Mouse (Mus musculus) left cerebral cortex, postnatal 36 days (tissue): ENCODE results near the gene Ddx1. TPM values are rescaled to one million over a fixed set of nuclear protein-coding genes. Genes with fewer than 3 reads are reported as not detected.
"Not testable (repeated sequence)": the region's sequence is repeated elsewhere in the genome, so short reads cannot be mapped to it uniquely, and the experiment has no call there.

Source experiments
- DNase-seq, 2 experiments: peaks; one replicate each; pipeline ENCODE4 v3.0.0; 2021 to 2022; ENCODE audit warnings: low spot score in 2 of 2, mixed read lengths in 1 of 2
- intact Hi-C: fragments of 180-260 bp; cut with DNase I; formaldehyde crosslinking; loops from one replicate; pipeline ENCODE4 v1.15.1; 2025
- total RNA-seq, 2 experiments: library from RNA; stranded (reverse); gene quantifications; 2 replicates each; pipeline ENCODE4 v1.2.3; 2021

The Ddx1 gene
- total RNA-seq, 2 experiments from 2014 or later = 112 to 127 TPM

GRCm38 (mm10) chr12:13208983-13209451, 40.0 kb downstream of the Ddx1 start:
- intact Hi-C loops = loop anchor here (5.0 kb wide), 1 partner anchor 502 kb away; no protein-coding TSS in a partner anchor
- no peak for DNase-seq

- intact Hi-C loops = loop anchor here (5.0 kb wide), 1 partner anchor 501 kb away; no protein-coding TSS in a partner anchor
- DNase-seq = no peak
Observed at GRCm38 (mm10) chr12:13208517-13208916, 40.5 kb downstream of the Ddx1 start.

- no peak for DNase-seq
- intact Hi-C loops = loop anchor here (5.0 kb wide), 1 partner anchor 500 kb away; no protein-coding TSS in a partner anchor
Observed at GRCm38 (mm10) chr12:13207099-13207498, 41.9 kb downstream of the Ddx1 start.

- intact Hi-C loops = loop anchor here (5.0 kb wide), 1 partner anchor 498 kb away; no protein-coding TSS in a partner anchor
- no peak for DNase-seq
Observed at GRCm38 (mm10) chr12:13205733-13206132, 43.3 kb downstream of the Ddx1 start.

GRCm38 (mm10) chr12:13202322-13202721, 46.7 kb downstream of the Ddx1 start:
- no peak for DNase-seq
- intact Hi-C loops = no loop called here

GRCm38 (mm10) chr12:13200576-13200975, 48.4 kb downstream of the Ddx1 start:
- intact Hi-C loops = no loop called here
- no peak for DNase-seq

GRCm38 (mm10) chr12:13199338-13200301, 49.4 kb downstream of the Ddx1 start:
- intact Hi-C loops = no loop called here
- DNase-seq = no peak

GRCm38 (mm10) chr12:13198157-13198556, 50.9 kb downstream of the Ddx1 start:
- intact Hi-C loops = no loop called here
- DNase-seq = no peak

- intact Hi-C loops = no loop called here
- DNase-seq = no peak
Observed at GRCm38 (mm10) chr12:13196146-13196545, 52.9 kb downstream of the Ddx1 start.

GRCm38 (mm10) chr12:13195506-13195905, 53.5 kb downstream of the Ddx1 start:
- intact Hi-C loops = no loop called here
- no peak for DNase-seq

GRCm38 (mm10) chr12:13188059-13188700, 60.8 kb downstream of the Ddx1 start:
- no peak for DNase-seq
- intact Hi-C loops = no loop called here

- DNase-seq = no peak
- intact Hi-C loops = no loop called here
Observed at GRCm38 (mm10) chr12:13186209-13186608, 62.8 kb downstream of the Ddx1 start.

GRCm38 (mm10) chr12:13184873-13185361, 64.1 kb downstream of the Ddx1 start:
- intact Hi-C loops = no loop called here

GRCm38 (mm10) chr12:13184136-13184535, 64.9 kb downstream of the Ddx1 start:
- intact Hi-C loops, DNase-seq: not testable (repeated sequence)

More at GRCm38 (mm10) chr12:13184873-13185361, 64.1 kb downstream of the Ddx1 start:
- DNase-seq = no peak

GRCm38 (mm10) chr12:13182220-13182619, 66.8 kb downstream of the Ddx1 start:
- DNase-seq = no peak
- intact Hi-C loops = no loop called here

GRCm38 (mm10) chr12:13181721-13182120, 67.3 kb downstream of the Ddx1 start:
- intact Hi-C loops = no loop called here
- no peak for DNase-seq

- DNase-seq = peak in 1 of 2 experiments; percentile 35
- intact Hi-C loops = no loop called here
Observed at GRCm38 (mm10) chr12:13180715-13181335, 68.2 kb downstream of the Ddx1 start.

- intact Hi-C loops = no loop called here
- no peak for DNase-seq
Observed at GRCm38 (mm10) chr12:13180332-13180714, 68.7 kb downstream of the Ddx1 start.

GRCm38 (mm10) chr12:13177606-13178005, 71.4 kb downstream of the Ddx1 start:
- DNase-seq = no peak
- intact Hi-C loops = no loop called here

- intact Hi-C loops = no loop called here
- DNase-seq = peak in 1 of 2 experiments; percentile 13
Observed at GRCm38 (mm10) chr12:13176927-13177326, 72.1 kb downstream of the Ddx1 start.
